Mouse (Mus musculus): Measurements from ENCODE around the gene Lrrc7. TPM values are rescaled to one million over a fixed set of nuclear protein-coding genes. Genes with fewer than 3 reads are reported as not detected.
"Not testable (repeated sequence)": the region's sequence is repeated elsewhere in the genome, so short reads cannot be mapped to it uniquely, and the experiment has no call there.

Lrrc7 gene
- total RNA-seq, 2 experiments from 2014 or later: 0.02 to 0.04 TPM

GRCm38 (mm10) chr3:158195426-158195825 lies 366.6 kb downstream of the Lrrc7 start:
- no peak for DNase-seq
- intact Hi-C loops (cut with DNase I; ENCODE audit: low total_unique reads): no loop called here

- no peak for DNase-seq
- intact Hi-C loops (cut with DNase I; ENCODE audit: low total_unique reads): no loop called here
These were observed 368.8 kb downstream of the Lrrc7 start for GRCm38 (mm10) chr3:158193229-158193628.

- intact Hi-C loops (cut with DNase I; ENCODE audit: low total_unique reads): no loop called here
- no peak for DNase-seq
These were observed 386.9 kb downstream of the Lrrc7 start for GRCm38 (mm10) chr3:158174880-158175735.

GRCm38 (mm10) chr3:158169180-158169579 lies 392.8 kb downstream of the Lrrc7 start:
- intact Hi-C loops (cut with DNase I; ENCODE audit: low total_unique reads): no loop called here
- DNase-seq: no peak

- DNase-seq: no peak
- intact Hi-C loops (cut with DNase I; ENCODE audit: low total_unique reads): no loop called here
These were observed 393.6 kb downstream of the Lrrc7 start for GRCm38 (mm10) chr3:158168454-158168853.

GRCm38 (mm10) chr3:158165004-158165403 lies 397.0 kb downstream of the Lrrc7 start:
- intact Hi-C loops (cut with DNase I; ENCODE audit: low total_unique reads): no loop called here
- DNase-seq: no peak

- intact Hi-C loops (cut with DNase I; ENCODE audit: low total_unique reads): no loop called here
- DNase-seq: no peak
These were observed 397.6 kb downstream of the Lrrc7 start for GRCm38 (mm10) chr3:158164452-158164851.

GRCm38 (mm10) chr3:158163127-158163526 lies 398.9 kb downstream of the Lrrc7 start:
- intact Hi-C loops (cut with DNase I; ENCODE audit: low total_unique reads): no loop called here
- DNase-seq: no peak

- no peak for DNase-seq
- intact Hi-C loops (cut with DNase I; ENCODE audit: low total_unique reads): no loop called here
These were observed 400.0 kb downstream of the Lrrc7 start for GRCm38 (mm10) chr3:158161924-158162490.

GRCm38 (mm10) chr3:158155515-158156286 lies 406.3 kb downstream of the Lrrc7 start:
- DNase-seq: no peak
- intact Hi-C loops (cut with DNase I; ENCODE audit: low total_unique reads): no loop called here

- no peak for DNase-seq
- intact Hi-C loops (cut with DNase I; ENCODE audit: low total_unique reads): no loop called here
These were observed 407.9 kb downstream of the Lrrc7 start for GRCm38 (mm10) chr3:158154134-158154533.

- DNase-seq: no peak
- intact Hi-C loops (cut with DNase I; ENCODE audit: low total_unique reads): no loop called here
These were observed 413.0 kb downstream of the Lrrc7 start for GRCm38 (mm10) chr3:158148998-158149397.

- DNase-seq: no peak
- intact Hi-C loops (cut with DNase I; ENCODE audit: low total_unique reads): no loop called here
These were observed 421.4 kb downstream of the Lrrc7 start for GRCm38 (mm10) chr3:158140629-158141028.

GRCm38 (mm10) chr3:158137796-158138195 lies 424.2 kb downstream of the Lrrc7 start:
- DNase-seq: no peak
- intact Hi-C loops (cut with DNase I; ENCODE audit: low total_unique reads): no loop called here

- no peak for DNase-seq
- intact Hi-C loops (cut with DNase I; ENCODE audit: low total_unique reads): no loop called here
These were observed 430.3 kb downstream of the Lrrc7 start for GRCm38 (mm10) chr3:158131672-158132071.

- DNase-seq: no peak
- intact Hi-C loops (cut with DNase I; ENCODE audit: low total_unique reads): no loop called here
These were observed 430.8 kb downstream of the Lrrc7 start for GRCm38 (mm10) chr3:158131233-158131632.

- intact Hi-C loops (cut with DNase I; ENCODE audit: low total_unique reads): no loop called here
- DNase-seq: no peak
These were observed 439.1 kb downstream of the Lrrc7 start for GRCm38 (mm10) chr3:158122899-158123298.

GRCm38 (mm10) chr3:158105260-158105659 lies 456.8 kb downstream of the Lrrc7 start:
- DNase-seq: no peak
- intact Hi-C loops (cut with DNase I; ENCODE audit: low total_unique reads): no loop called here

GRCm38 (mm10) chr3:158103467-158103866 lies 458.6 kb downstream of the Lrrc7 start:
- intact Hi-C loops (cut with DNase I; ENCODE audit: low total_unique reads): no loop called here
- no peak for DNase-seq

GRCm38 (mm10) chr3:158102530-158102929 lies 459.5 kb downstream of the Lrrc7 start:
- intact Hi-C loops (cut with DNase I; ENCODE audit: low total_unique reads); DNase-seq: not testable (repeated sequence)
